Mouse (Mus musculus): Measurements from ENCODE around the gene AW011738. TPM values are rescaled to one million over a fixed set of nuclear protein-coding genes. Genes with fewer than 3 reads are reported as not detected.

Gene AW011738
- total RNA-seq, 2 experiments from 2014 or later = 4.0 to 5.0 TPM

GRCm38 (mm10) chr4:156234021-156234501 lies 31.0 kb downstream of the AW011738 start:
- no peak for DNase-seq (ENCODE audit: low spot score in 2 of 2)
- intact Hi-C loops (cut with DNase I) = loop anchor here (2.0 kb wide), 1 partner anchor 37 kb away; the partner anchor contains the start of gene Agrn

- DNase-seq (ENCODE audit: low spot score in 2 of 2) = peak; percentile 69 to 81
- intact Hi-C loops (cut with DNase I) = loop anchor here (2.0 kb wide), 1 partner anchor 38 kb away; the partner anchor contains the start of gene Agrn
These were observed 31.7 kb downstream of the AW011738 start, which contains the start of gene Plekhn1 for GRCm38 (mm10) chr4:156234701-156235213. Gene Plekhn1, minus strand, starts transcription at chr4:156234857.

GRCm38 (mm10) chr4:156235360-156235770 lies 32.3 kb downstream of the AW011738 start:
- intact Hi-C loops (cut with DNase I) = loop anchor here (2.0 kb wide), 1 partner anchor 39 kb away; the partner anchor contains the start of gene Agrn
- no peak for DNase-seq (ENCODE audit: low spot score in 2 of 2)

DNA sequence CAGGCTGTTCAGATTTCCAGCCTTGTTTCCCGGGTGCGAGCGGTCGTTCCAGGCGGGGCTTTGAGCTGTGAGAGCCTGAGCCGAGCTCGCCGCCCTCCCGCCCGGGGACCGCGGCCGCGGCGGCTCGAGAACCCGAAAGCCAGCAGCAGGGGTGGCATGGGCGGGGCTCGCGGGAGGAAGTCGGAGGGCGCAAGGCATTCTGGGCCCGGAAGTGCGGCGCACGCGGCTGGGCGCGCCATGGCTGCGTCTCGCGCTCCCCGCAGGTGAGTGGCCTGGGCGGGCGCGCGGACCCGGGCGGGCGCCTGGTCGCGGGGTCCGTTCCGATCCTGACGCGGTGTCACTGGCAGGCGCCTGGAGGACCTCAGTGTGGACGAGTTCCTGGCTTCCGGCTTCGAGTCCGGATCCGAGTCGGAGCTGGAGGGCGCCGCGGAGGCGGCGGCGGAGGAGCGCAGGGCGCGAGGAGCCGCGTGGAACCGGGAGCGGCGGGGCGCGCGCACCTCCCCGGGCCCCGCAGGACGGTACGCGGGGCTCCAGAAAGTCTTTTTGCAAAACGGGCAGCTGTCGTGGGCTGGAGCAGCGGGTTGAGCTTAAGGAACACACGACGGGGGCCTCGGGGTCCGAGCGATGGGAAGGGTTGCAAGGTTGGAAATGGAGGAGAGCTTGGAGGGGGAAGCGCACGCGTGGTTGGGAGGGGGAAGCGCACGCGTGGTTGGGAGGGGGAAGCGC lies 32.9 kb downstream of the AW011738 start, which contains the start of gene Noc2l:
Noc2l (plus strand) TSS at position 203 of the 726 bp plus-strand sequence.
- peak; percentile 86 to 91 for DNase-seq (ENCODE audit: low spot score in 2 of 2)
- intact Hi-C loops (cut with DNase I) = loop anchor here (2.0 kb wide), 1 partner anchor 39 kb away; the partner anchor contains the start of gene Agrn

DNA sequence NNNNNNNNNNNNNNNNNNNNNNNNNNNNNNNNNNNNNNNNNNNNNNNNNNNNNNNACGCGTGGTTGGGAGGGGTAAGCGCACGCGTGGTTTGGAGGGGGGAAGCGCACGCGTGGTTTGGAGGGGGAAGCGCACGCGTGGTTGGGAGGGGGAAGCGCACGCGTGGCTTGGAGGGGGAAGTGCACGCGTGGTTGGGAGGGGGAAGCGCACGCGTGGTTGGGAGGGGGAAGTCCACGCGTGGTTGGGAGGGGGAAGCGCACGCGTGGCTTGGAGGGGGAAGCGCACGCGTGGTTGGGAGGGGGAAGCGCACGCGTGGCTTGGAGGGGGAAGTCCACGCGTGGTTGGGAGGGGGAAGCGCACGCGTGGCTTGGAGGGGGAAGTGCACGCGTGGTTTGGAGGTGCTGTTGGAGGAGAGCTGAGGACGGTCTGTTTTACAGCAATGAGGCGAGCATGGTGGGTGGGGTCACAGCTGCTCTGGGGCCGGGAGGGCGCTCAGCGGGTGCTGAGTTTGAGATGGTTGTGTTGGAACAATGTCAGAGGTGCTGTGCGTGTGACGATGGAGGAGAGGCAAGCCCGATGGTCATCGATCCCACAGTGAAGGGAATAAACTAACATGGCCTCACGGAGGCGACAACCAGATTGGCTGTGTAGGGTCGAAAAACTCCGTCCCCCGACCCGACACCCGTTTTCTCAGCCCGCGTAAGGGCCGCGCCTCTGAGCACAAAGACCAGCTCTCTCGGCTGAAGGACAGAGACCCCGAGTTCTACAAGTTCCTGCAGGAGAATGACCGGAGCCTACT lies 33.7 kb downstream of the AW011738 start:
- no peak for DNase-seq (ENCODE audit: low spot score in 2 of 2)
- intact Hi-C loops (cut with DNase I) = no loop called here

- intact Hi-C loops (cut with DNase I) = no loop called here
- DNase-seq (ENCODE audit: low spot score in 2 of 2) = no peak
These were observed 46.5 kb downstream of the AW011738 start for GRCm38 (mm10) chr4:156249567-156249966.

DNA sequence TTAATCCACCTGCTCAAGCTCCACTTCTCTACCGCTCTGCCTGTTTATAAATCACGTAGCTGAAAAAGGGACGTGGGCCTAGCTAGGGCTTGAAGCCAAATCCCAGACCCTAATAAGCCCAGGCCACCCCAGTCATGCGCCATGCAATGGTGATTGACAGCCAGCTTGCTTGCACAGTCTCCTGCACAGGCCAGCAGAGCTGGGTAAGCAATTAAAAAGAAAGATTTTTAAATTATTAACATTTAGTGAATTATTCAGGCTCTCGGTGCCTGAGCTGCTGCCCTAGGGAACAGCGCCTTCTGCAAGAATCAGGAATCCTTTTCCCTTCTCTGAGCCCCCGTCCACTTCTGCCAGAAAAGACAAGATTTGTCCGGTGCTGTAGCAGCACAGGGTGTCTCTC lies 48.0 kb downstream of the AW011738 start:
- DNase-seq (ENCODE audit: low spot score in 2 of 2) = no peak
- intact Hi-C loops (cut with DNase I) = no loop called here

DNA sequence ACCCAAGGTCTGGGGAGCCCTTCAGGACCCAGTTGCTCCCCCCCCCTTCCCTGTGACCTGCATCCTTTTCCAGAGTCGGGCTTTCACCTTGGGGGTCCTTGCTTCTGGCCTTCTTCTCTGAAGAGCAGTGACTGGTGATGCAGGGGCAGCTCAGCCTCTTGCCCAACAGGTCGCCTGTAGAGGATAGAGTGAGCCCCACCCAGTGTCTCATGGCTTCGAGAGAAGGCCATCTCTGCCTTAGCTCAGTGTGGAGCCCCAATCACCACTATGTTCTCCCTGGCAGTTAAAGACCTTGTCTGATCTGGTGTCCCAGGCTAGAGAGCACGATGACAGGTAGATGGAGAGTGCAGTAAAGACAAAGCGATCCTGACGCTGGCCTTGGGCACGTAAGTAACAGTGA lies 49.0 kb downstream of the AW011738 start:
- intact Hi-C loops (cut with DNase I) = no loop called here
- DNase-seq (ENCODE audit: low spot score in 2 of 2) = no peak

DNA sequence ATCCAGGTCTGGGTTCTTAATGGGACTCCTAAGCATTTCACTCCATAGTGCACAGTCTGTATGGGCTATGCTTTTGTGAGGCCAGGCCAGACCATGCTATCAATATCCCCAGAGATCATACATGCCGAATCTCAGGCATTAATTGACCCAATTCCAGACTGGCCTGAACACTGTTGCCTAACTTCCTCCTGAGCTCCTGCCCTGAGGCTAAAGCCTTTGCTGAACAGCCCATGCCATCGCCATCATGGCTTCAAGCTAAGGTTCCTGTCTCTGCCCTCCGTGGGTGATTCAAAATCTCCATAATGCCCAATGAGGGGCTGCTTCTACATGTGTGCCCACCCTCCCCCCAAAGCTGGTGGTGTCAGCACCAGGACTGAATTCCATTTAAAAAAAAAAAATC lies 49.5 kb downstream of the AW011738 start:
- DNase-seq (ENCODE audit: low spot score in 2 of 2) = no peak
- intact Hi-C loops (cut with DNase I) = no loop called here

DNA sequence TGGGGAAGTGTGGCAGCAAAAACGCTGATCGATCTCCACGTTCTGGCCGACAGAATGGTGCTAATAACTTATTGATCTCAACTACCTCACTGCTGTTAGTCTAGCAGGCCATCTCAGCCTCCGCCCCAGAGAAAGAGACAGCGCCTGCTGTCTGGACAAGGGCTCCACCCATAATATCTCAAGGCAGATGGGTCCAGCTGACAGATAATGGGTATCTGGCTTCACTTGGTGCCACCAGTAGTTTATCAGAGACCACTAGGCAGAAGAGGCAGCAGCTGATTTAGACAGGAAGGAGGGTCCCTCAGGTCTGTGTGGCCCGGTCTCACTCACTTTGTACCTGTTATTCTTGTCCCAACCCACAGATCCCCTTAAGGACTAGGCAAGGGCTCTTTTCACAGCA lies 49.9 kb downstream of the AW011738 start:
- DNase-seq (ENCODE audit: low spot score in 2 of 2) = no peak
- intact Hi-C loops (cut with DNase I) = no loop called here

GRCm38 (mm10) chr4:156254361-156255077 lies 51.4 kb downstream of the AW011738 start:
- intact Hi-C loops (cut with DNase I) = no loop called here
- no peak for DNase-seq (ENCODE audit: low spot score in 2 of 2)

Small RNAs within 50 kb of the gene (microRNA-seq; reads per million reads assigned to microRNA genes)
- gene Mir7658 = 3.0 to 4.0 reads per million in 2 experiments

Other genes starting within 250 kb of the AW011738 start
- gene C1qtnf12, start 241.0 kb upstream of the AW011738 start, total RNA-seq (2021) = 10 to 100 TPM; 13.5 to 15.1 TPM
- gene B3galt6, start 210.7 kb upstream of the AW011738 start, total RNA-seq (2021) = 10 to 100 TPM in 1 of 2 experiments, 1 to 10 TPM in 1; 9.6 to 10.6 TPM
- 100 to 1,000 TPM; 150 to 157 TPM for gene Sdf4, start 210.4 kb upstream of the AW011738 start, total RNA-seq (2021)
- gene Tnfrsf4, start 189.5 kb upstream of the AW011738 start, total RNA-seq (2021) = 1 to 10 TPM in 1 of 2 experiments, under 1 TPM in 1; 0.66 to 1.2 TPM
- gene Tnfrsf18, start 177.1 kb upstream of the AW011738 start, total RNA-seq (2021) = under 1 TPM in 1 of 2 experiments, not detected in 1; 0.32 TPM
- not detected for gene Ttll10, start 143.9 kb upstream of the AW011738 start, total RNA-seq (2021)
- gene 9430015G10Rik, start 93.3 kb upstream of the AW011738 start, total RNA-seq (2021) = 10 to 100 TPM; 28.0 to 28.1 TPM
- gene Rnf223, start 72.8 kb upstream of the AW011738 start, total RNA-seq (2021) = under 1 TPM; 0.31 to 0.66 TPM
- 100 to 1,000 TPM; 184 to 198 TPM for gene Agrn, start 5.8 kb upstream of the AW011738 start, total RNA-seq (2021)
- under 1 TPM in 1 of 2 experiments, not detected in 1; 0.66 TPM for gene Isg15, start 2.5 kb upstream of the AW011738 start, total RNA-seq (2021)
- under 1 TPM; 0.20 to 0.66 TPM for gene Perm1, start 12.6 kb downstream of the AW011738 start, total RNA-seq (2021)
- gene Plekhn1, start 31.6 kb downstream of the AW011738 start, total RNA-seq (2021) = 10 to 100 TPM; 34.8 to 36.3 TPM
- gene Noc2l, start 32.7 kb downstream of the AW011738 start, total RNA-seq (2021) = 10 to 100 TPM; 60.3 to 61.4 TPM
- gene Samd11, start 52.4 kb downstream of the AW011738 start, total RNA-seq (2021) = 1 to 10 TPM; 3.9 to 4.5 TPM
- not detected for gene Vmn2r-ps159, start 127.8 kb downstream of the AW011738 start, total RNA-seq (2021)